Mouse (Mus musculus) layer of hippocampus, postnatal 25 days (tissue): Measurements from ENCODE around the gene Maml1. TPM values are rescaled to one million over a fixed set of nuclear protein-coding genes. Genes with fewer than 3 reads are reported as not detected.
"Not testable (repeated sequence)": the region's sequence is repeated elsewhere in the genome, so short reads cannot be mapped to it uniquely, and the experiment has no call there.

Experiments used
- DNase-seq, 2 experiments: peaks; one replicate each; pipeline ENCODE4 v3.0.0; 2022; ENCODE audit warnings: mixed read lengths in 2 of 2, low spot score in 1 of 2; ENCODE audit errors: extremely low spot score in 1 of 2
- total RNA-seq, 2 experiments: library from RNA; stranded (reverse); gene quantifications; 2 replicates each; pipeline ENCODE4 v1.2.3; 2021

Gene Maml1
- 10 to 100 TPM; 10.4 to 11.6 TPM for total RNA-seq

DNA sequence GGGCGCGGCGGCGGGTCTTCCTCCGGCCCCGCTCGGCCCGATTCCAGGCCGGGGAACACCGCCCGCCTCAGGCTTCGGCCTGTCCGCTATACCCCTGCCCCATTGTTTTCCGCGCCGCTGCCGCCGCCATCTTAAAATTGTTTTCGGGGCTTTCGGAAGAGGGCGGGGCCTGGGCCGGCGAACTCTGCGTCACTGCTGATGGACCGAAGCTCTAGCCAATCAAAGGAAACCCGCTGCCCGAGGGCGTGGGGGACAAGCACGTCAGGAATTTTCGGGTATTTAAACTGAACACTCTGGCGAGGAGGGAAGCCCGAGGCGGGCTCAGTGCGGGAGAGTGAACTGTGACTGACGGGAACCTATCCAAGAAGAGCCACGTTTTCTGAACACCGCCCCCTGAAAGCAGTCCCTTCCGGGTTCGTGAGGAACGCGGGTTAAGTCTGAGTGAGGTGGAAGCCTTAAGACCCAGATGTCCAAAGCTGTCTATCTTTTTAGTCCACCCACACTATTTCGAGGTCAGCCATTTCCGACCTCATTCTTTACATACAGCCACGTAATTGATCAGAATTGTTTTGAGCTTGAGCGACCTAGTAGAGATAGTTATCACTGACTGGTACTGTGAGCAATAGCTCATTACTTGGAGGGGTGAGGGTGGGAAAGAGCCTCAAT lies at the start of gene Maml1:
Gene Maml1, minus strand, starts transcription at position 122 of the 666 bp plus-strand sequence.
- peak; percentile 91 to 93 for DNase-seq

DNA sequence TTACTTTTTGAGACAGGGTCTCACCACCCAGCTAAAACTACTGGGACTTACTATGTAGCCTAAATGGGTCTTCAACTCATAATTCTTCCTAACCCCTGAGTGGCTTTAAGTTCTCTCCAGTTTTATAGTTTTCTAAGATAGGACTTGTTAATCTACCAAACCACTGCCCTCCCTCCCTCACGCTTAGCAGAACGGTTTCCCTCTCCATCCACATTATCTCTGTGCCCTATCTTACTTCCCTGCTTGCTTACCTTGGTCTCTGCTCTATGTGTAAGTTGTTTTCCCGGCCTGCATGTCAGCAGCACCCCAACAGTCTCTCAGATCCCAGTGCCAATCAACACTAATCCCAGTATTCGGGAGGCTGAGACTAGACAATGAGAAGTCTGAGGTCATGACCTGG lies 44.8 kb upstream of the Maml1 start:
- DNase-seq: no peak

GRCm38 (mm10) chr11:50336126-50336525 lies 44.0 kb upstream of the Maml1 start:
- DNase-seq: no peak

DNA sequence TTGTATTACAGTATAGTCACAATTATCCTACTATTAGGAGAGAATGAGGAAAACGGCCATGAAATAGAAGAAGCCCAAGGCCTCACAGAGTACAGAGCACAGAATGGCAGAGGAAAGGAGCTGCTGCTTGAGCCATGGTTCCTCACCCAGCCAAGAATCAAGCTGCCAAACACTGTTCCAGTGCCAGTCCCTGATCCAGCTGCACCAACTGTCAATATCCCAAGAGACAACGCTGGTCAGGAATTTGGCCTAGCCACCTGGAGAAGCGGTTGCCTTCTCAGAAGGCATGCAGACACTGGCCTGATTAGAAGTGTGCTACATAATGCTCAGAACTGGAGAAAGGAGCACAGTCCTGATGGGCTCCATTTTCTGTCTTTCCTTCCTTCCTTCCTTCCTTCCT lies 41.1 kb upstream of the Maml1 start:
- DNase-seq: no peak

DNA sequence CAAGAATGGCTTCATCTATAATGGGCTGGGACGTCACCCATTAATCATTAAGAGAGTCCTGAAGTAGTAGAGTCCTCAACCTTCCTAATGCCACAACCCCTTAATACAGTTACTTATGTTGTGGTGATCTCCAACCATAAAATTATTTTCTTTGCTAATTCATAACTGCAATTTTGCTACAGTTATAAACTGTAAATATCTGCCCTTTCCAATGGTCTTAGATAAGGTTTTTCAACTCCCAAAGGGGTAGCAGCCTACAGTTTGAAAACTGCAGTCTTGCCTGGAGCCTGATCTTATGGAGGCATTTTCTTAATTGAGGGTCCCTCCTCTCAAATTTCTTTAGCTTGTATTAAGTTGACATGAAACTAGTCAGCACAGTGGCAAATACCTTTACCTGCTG lies 37.3 kb upstream of the Maml1 start:
- DNase-seq: no peak

DNA sequence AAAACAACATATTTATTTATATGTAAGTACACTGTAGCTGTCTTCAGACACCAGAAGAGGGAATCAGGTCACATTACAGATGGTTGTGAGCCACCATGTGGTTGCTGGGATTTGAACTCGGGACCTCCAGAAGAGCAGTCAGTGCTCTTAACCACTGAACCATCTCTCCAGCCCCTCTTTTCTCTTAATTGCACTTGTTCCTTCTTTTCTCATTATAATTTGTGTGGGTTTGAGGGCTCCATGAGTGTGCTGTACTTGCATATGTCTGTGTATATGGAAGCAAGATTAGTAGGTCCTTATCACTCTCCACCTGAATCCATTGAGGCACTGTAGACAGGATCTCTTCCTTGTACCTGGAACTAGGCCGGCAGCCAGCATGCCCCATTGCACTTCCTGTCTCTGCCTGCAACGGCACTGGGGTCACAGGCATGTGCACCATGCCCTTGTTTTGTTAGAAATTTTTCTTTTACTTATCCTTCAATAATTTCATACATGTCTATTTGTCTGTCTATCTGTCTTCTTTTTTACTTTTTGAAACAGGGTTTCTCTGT lies 36.0 kb upstream of the Maml1 start:
- DNase-seq: no peak

- no peak for DNase-seq
These were observed 34.3 kb upstream of the Maml1 start for GRCm38 (mm10) chr11:50326302-50326966.

- peak; percentile 93 to 96 for DNase-seq
These were observed 33.6 kb upstream of the Maml1 start, which contains the start of gene Canx for GRCm38 (mm10) chr11:50325496-50326301. Canx (minus strand) TSS chr11:50325673.

GRCm38 (mm10) chr11:50324751-50325471 lies 32.8 kb upstream of the Maml1 start:
- DNase-seq: no peak

DNA sequence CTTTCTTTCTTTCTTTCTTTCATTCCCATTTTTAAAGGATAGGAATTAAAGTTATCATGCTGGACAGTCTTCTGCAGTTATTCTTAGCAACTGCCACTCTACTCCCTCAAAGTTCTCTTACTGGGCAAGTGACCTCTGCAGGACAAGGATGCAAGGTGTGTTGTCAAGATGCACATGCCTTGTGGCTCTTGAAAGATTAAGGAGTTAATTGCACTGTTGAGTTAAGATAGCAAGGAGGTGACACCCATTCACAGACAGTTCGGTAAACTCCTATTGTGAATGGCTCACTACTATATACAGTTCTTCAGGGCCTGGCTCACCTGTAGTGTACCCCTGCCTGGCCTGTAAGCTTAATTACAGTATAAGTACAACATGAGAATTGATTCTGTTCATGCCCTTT lies 31.7 kb upstream of the Maml1 start:
- DNase-seq: no peak

GRCm38 (mm10) chr11:50322345-50322744 lies 30.2 kb upstream of the Maml1 start:
- no peak for DNase-seq

GRCm38 (mm10) chr11:50321239-50321638 lies 29.1 kb upstream of the Maml1 start:
- no peak for DNase-seq

GRCm38 (mm10) chr11:50319343-50319742 lies 27.2 kb upstream of the Maml1 start:
- not testable (repeated sequence) for DNase-seq

DNA sequence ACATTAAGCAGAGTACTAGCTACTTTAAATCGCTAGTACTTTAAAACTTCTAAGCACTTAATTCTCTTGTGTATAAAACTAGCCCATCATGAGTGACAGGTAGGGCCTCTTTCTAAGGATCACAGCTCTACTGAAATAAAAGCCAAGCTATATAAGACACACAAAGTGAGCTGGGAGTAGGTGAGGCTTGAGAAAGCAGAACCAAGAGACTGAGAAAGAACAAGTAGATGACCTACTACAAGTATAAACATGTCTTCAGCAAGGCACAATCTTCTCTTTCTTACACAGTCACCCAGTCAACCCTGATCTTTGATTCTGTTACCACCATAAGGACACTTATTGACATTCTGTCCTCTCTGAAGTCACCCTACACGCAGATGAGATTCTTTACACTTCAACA lies 20.7 kb upstream of the Maml1 start:
- DNase-seq: no peak

DNA sequence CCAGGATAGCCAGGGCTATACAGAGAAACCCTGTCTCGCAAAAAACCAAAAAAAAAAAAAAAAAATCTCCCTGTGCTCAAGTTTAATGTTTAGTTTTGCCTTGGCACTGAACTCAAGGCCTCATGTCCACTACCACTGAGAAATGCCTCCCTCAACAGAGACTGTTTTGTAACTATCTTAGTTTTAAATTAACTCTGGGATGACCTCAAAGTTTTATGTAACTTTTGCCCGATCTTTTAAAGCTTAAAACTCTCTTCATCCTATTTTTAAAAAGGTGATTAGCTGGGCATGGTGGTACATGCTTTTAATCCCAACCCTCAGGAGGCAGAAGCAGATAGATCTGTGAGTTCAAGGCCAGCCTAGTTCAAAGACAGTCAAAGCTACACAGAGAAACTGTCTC lies 11.3 kb upstream of the Maml1 start:
- DNase-seq: no peak

DNA sequence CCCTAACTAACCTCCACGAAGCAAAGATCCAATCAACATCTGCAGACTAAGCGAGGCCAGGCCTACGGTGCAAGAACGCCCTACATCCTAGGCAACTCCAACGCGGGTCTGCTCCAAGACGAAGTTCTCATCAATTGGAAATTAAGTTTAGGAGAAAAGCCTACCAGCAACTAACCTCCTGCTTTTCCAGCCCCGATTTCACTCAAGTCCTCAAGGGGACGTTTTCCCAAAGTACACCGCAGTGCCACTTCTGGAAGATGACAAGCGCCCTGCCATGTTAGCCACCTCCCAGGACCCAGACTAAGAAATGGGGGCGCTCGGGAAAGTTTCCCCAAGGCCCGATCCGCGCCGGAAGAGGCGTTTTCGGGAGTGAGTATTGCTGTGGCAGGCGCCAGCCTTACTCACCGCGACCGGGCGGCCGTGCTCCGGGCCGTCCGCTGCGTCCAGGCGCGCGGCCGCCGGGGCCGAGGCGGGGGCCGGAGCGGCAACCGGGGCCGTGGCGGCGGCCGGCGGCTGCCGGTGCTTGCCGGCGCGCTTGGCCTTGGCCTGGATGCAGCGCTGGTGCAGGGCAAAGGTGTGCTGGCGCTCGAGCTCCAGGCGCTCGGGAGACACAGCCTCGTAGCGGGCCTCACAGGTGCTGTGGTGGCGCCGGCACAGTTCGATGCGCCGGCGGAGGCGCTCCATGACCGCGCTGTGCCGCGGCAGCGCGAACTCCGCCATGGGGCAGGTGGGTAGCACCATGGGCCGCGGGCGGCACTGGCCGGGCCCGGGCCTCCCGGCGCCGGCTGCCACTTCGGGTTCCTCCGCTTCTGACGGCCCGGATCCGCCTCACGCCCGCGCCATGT lies 568 bp downstream of the Maml1 start:
- peak in 1 of 2 experiments; percentile 29 for DNase-seq

- no peak for DNase-seq
These were observed 1.5 kb downstream of the Maml1 start for GRCm38 (mm10) chr11:50290486-50291225.

DNA sequence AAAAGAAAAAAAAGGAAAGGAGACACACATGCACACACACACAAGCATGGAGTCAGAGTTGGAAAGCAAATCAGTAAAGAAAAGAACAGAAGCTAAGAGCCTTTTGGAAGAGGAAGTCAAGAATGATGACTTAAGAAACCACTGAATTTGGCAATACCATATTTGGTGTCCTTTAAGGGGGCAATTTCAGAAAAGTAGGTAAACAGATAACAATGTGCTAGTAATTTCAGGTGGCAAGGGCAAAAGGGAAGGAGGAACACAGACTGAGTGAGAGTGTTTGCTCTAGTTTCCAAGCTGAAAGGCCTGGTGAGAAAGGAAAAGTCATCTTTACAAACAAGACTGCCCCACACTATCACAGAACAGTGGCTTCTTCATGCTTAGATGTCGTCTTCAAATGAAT lies 5.7 kb downstream of the Maml1 start:
- no peak for DNase-seq

- DNase-seq: no peak
These were observed 6.4 kb downstream of the Maml1 start for GRCm38 (mm10) chr11:50285696-50286095.
